Mouse (Mus musculus) ES-Bruce4 (cell line): ENCODE measurements at regions not wholly inside any gene's neighbourhood (a gene's known extent, or its start where the extent isn't known, plus 50 kb on each side); places are given as distances from the start of the nearest gene placed in this dataset.

Experiments
- CTCF ChIP-seq: IDR thresholded peaks from one replicate; pipeline ENCODE4 v1.8.1; 2011; ENCODE audit warnings: low read depth, low read length
- EP300 ChIP-seq: IDR thresholded peaks from 2 replicates; pipeline ENCODE4 v1.6.1; 2011; ENCODE audit warnings: low read depth, low read length; ENCODE audit not compliant: insufficient read depth
- POLR2A ChIP-seq: IDR thresholded peaks from one replicate; pipeline ENCODE4 v1.8.1; 2011; ENCODE audit warnings: low read length; ENCODE audit not compliant: insufficient read depth

DNA sequence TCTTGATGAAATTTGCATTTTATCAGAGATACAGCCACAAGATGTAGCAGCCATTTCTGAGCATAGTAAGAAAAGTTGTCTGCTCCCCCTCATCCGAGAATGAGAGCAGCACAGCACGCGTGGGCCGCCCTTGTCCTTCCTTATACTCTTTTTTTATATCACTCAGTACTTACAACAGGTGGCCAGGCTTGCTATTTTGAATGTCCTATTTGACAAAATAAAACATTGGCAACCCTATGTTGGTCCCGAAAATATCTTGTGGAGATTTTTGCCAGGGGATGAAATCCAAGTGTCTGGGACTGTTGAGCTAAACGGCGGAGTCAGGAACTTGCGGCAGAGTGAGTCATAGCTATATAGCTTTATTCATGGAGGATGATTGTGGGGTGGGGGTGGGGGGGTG is 158.0 kb upstream of the Lemd2 start:
- no peak for TF ChIP-seq EP300
- TF ChIP-seq CTCF, result no peak
- TF ChIP-seq POLR2A, result no peak
